Mouse (Mus musculus): Measurements from ENCODE around the gene Olfr986. TPM values are rescaled to one million over a fixed set of nuclear protein-coding genes. Genes with fewer than 3 reads are reported as not detected.

Gene Olfr986
- not detected in 2 replicates for polyA plus RNA-seq (2012; rRNA removed)

DNA sequence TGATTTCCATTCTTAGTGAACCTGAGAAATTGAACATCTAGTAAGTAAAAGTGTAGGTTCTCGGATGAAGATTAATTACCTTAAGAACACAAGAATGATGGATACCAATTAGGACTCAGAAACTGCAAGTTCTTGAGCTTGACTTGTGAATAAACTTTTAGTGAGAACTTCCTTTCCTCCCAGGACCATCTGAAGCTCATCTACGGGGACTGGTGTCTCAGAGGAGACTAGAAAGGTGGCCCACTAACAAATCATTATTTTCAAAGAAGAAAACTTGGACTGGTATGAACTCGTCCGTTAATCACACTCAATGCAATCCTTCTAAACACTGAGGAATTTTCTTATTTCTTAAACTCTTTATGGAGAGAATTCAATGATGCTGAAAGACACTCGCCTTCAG, at the start of gene Olfr986:
TSS of gene Olfr986 (plus strand) at position 301 of the 400 bp plus-strand sequence.

DNA sequence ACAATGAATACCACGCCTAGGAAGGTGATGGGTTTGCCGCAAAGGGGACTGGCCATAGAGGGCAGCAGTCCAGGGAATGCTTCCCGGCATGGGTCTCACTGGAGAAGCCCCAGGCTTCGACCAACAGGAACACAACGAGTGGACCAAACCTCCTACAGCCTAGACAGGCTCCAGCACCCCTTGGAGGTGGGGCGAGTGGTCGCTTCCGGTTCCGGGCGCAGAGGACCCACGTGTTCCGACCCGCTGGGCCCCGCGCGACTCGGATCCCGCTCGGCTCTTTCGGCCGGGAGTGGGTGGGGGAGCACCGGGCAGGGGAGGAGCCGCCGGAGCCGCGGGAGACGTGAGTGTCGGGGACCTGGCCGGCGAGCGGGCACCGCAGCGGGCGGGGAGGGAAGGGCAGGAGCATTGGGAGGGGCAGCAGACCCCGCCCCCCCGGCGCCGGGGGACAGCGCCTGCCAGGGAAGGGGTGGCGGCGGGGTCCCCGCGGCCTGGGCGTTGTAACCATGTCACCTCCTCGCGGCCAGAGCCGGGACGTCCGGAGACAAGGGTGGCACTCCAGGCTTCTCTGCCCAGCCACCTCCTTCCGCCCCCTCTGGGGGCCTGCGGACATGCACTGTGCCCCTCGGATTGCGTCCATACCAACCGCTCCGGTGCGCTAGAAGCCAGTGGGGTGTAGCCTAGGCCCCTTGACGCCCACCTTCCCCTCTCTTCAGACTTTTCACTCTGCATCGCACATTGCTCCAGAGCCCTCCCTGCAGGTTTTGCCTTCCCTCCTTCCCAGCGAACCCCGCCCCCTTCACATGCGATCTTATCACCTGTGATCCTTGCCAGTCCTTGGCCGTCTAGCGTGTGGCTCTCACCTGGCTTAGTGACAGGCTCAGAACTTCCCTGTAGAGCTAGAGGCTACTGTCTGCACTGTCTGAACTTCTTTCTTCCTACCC, 11.6 kb downstream of the Olfr986 start, which contains the start of gene Zfp202:
TSS of gene Zfp202 (plus strand) at position 219 of the 941 bp plus-strand sequence.

Other genes with a start within 250 kb of the Olfr986 start
- gene Olfr974, start 243.4 kb upstream of the Olfr986 start, polyA plus RNA-seq (2012; rRNA removed): not detected in 2 replicates
- gene Olfr975, start 228.9 kb upstream of the Olfr986 start, polyA plus RNA-seq (2012; rRNA removed): 0.04 TPM in 1 of 2 replicates, not detected in the other
- gene Olfr976, start 219.8 kb upstream of the Olfr986 start, polyA plus RNA-seq (2012; rRNA removed): not detected in 2 replicates
- gene Olfr978, start 188.8 kb upstream of the Olfr986 start, polyA plus RNA-seq (2012; rRNA removed): not detected in 2 replicates
- not detected in 2 replicates for gene Olfr979, start 177.5 kb upstream of the Olfr986 start, polyA plus RNA-seq (2012; rRNA removed)
- not detected in 2 replicates for gene Olfr980, start 171.3 kb upstream of the Olfr986 start, polyA plus RNA-seq (2012; rRNA removed)
- gene Olfr981, start 159.5 kb upstream of the Olfr986 start, polyA plus RNA-seq (2012; rRNA removed): not detected in 2 replicates
- not detected in 2 replicates for gene Olfr982, start 107.1 kb upstream of the Olfr986 start, polyA plus RNA-seq (2012; rRNA removed)
- not detected in 2 replicates for gene Olfr983, start 87.3 kb upstream of the Olfr986 start, polyA plus RNA-seq (2012; rRNA removed)
- gene Olfr984, start 66.7 kb upstream of the Olfr986 start, polyA plus RNA-seq (2012; rRNA removed): not detected in 2 replicates
- not detected in 2 replicates for gene Olfr985, start 50.7 kb upstream of the Olfr986 start, polyA plus RNA-seq (2012; rRNA removed)
- not detected in 2 replicates for gene Tmem225, start 32.8 kb upstream of the Olfr986 start, polyA plus RNA-seq (2012; rRNA removed)
- gene Zfp202, start 11.4 kb downstream of the Olfr986 start, polyA plus RNA-seq (2012; rRNA removed): 0.09 and 0.30 TPM in 2 replicates
- gene Scn3b, start 88.3 kb downstream of the Olfr986 start, polyA plus RNA-seq (2012; rRNA removed): 0.03 and 0.13 TPM in 2 replicates